In genomic region chr10:21924051-21924720, GRCm38 (mm10) we compare ENCODE assay signal across 10 mouse cellular contexts. TPM values are rescaled to one million over a fixed set of nuclear protein-coding genes. Genes with fewer than 3 reads are reported as not detected.
DNase-seq lines count a peak whose midpoint lies in the region; ATAC-seq and TF ChIP-seq lines count a peak whose summit lies in the region.
"Had no signal": no experiment of that assay in that cellular context is flagged by ENCODE, and none has a peak within 500 bp of the region (broad histone marks: within the 10 kb centered on the region; RNA-seq: fewer than 3 reads in every experiment).

No protein-coding gene starts in this region.

- no peak overlapping the region for H3K9ac ChIP-seq in midbrain, embryonic 12.5 days (replicated peaks)
- H3K9ac ChIP-seq: liver, embryonic 13.5 days had no signal

- TF ChIP-seq CTCF in gastrocnemius, adult 2 months (IDR thresholded peaks at IDR 0.05) = no peak

- H3K27me3 ChIP-seq in midbrain, embryonic 12.5 days = no peaks in the 10 kb centered on the region
- H3K27me3 ChIP-seq in midbrain, embryonic 10.5 days (ENCODE audit: low read depth, poor library complexity, severe bottlenecking) = no peaks in the 10 kb centered on the region; the same call in 1 of the 2 replicates
- H3K27me3 ChIP-seq: CH12.LX; liver, embryonic 13.5 days had no signal

- no peaks in the 10 kb centered on the region for H3K9me3 ChIP-seq in midbrain, embryonic 12.5 days
- no peaks in the 10 kb centered on the region for H3K9me3 ChIP-seq in midbrain, embryonic 10.5 days (replicated peaks)
- H3K9me3 ChIP-seq: liver, embryonic 13.5 days had no signal

- 75% methylated on average over 16 of the region's 16 CpGs for WGBS in midbrain, embryonic 12.5 days
- WGBS in midbrain, embryonic 10.5 days = 78% methylated on average over 16 of the region's 16 CpGs

- no peaks in the 10 kb centered on the region for H3K36me3 ChIP-seq in midbrain, embryonic 12.5 days
- H3K36me3 ChIP-seq in midbrain, embryonic 10.5 days = no peaks in the 10 kb centered on the region
- H3K36me3 ChIP-seq: liver, embryonic 13.5 days had no signal

- H3K4me1 ChIP-seq in midbrain, embryonic 12.5 days = peaks cover 19% of the 10 kb centered on the region
- H3K4me1 ChIP-seq in midbrain, embryonic 10.5 days = peaks cover 22% of the 10 kb centered on the region
- H3K4me1 ChIP-seq: liver, embryonic 13.5 days had no signal

- H3K27ac ChIP-seq in gastrocnemius, adult 2 months = peak overlapping the region; percentile 78
- peak overlapping the region; percentile 55; the same call in 1 of the 2 replicates for H3K27ac ChIP-seq in midbrain, embryonic 12.5 days (replicated peaks)
- no peak overlapping the region; the same call in 1 of the 2 replicates for H3K27ac ChIP-seq in midbrain, embryonic 10.5 days (replicated peaks)
- H3K27ac ChIP-seq: liver, embryonic 13.5 days had no signal

- H3K4me2 ChIP-seq in midbrain, embryonic 12.5 days (replicated peaks) = peak overlapping the region; percentile 37; the same call in 1 of the 2 replicates
- H3K4me2 ChIP-seq: liver, embryonic 13.5 days had no signal

- peak overlapping the region; percentile 48 for H3K4me3 ChIP-seq in gastrocnemius, adult 2 months
- H3K4me3 ChIP-seq in midbrain, embryonic 12.5 days = no peak overlapping the region
- no peak overlapping the region for H3K4me3 ChIP-seq in midbrain, embryonic 10.5 days
- H3K4me3 ChIP-seq: liver, embryonic 13.5 days had no signal

- intact Hi-C loops in gastrocnemius, adult 2 months (cut with DNase I) = loop anchor here (5.0 kb wide), 1 partner anchor 68 kb away; no protein-coding TSS in a partner anchor

- no peak for ATAC-seq in midbrain, embryonic 12.5 days (ENCODE audit: low FRiP score, low read depth)

- no peak for DNase-seq in gastrocnemius, adult 2 months
- no peak for DNase-seq in gastrocnemius, adult 18-20 months (ENCODE audit: low spot score)
- DNase-seq in midbrain, embryonic 10.5 days (ENCODE audit: low spot score) = no peak
- peak; percentile 40 to 57 for DNase-seq in layer of hippocampus, postnatal 14 days (ENCODE audit: low spot score in 2 of 2)
- DNase-seq in right cerebral cortex, postnatal 4 days = peak; percentile 35
- no peak for DNase-seq in ovary, adult 18-20 months (ENCODE audit: low spot score)
- no peak for DNase-seq in yolk sac, embryonic 10.5 days (ENCODE audit: low spot score)
- DNase-seq: liver, embryonic 13.5 days had no signal

RNA-seq across cellular contexts. Expression of gene Sgk1, which starts 42.2 kb away (rescaled TPM):
- total RNA-seq in gastrocnemius, adult 2 months (2021) = 100 to 1,000 TPM; 208 to 210 TPM
- total RNA-seq in gastrocnemius, adult 18-20 months (2021) = 100 to 1,000 TPM; 151 to 192 TPM
- polyA plus RNA-seq in midbrain, embryonic 12.5 days (2016; fragmentation: Nextera tagmentation; extraction: Ambion mirVana) = 25.4 and 28.2 TPM in 2 replicates
- polyA plus RNA-seq in midbrain, embryonic 10.5 days (2016; fragmentation: Nextera tagmentation; extraction: Ambion mirVana) = 18.8 and 20.2 TPM in 2 replicates
- total RNA-seq in layer of hippocampus, postnatal 14 days (2021) = 100 to 1,000 TPM in 1 of 2 experiments, 10 to 100 TPM in 1; 91.0 to 104 TPM

Comparison
In these comparisons a context has a peak if more than half of its experiments do, and no peak if none do; other contexts are left out.
1. DNase-seq: peak in layer of hippocampus, postnatal 14 days (2 of 2) and right cerebral cortex, postnatal 4 days (single experiment); none in gastrocnemius, adult 2 months (single experiment), gastrocnemius, adult 18-20 months (single experiment), midbrain, embryonic 10.5 days (single experiment), ovary, adult 18-20 months (single experiment) and yolk sac, embryonic 10.5 days (single experiment).